Mouse (Mus musculus): ENCODE data around the gene Gm20388. TPM values are rescaled to one million over a fixed set of nuclear protein-coding genes. Genes with fewer than 3 reads are reported as not detected.

Gene Gm20388
- polyA plus RNA-seq, 1 experiment from 2014 or later = 8.3 TPM

GRCm38 (mm10) chr8:120686051-120686450 is 775.4 kb downstream of the Gm20388 start:
- H3K9ac ChIP-seq (ENCODE audit: low read length) = no peak overlapping the region
- H3K4me2 ChIP-seq (ENCODE audit: low read length) = no peak overlapping the region
- no peak for ATAC-seq (replicated peaks; ENCODE audit: low FRiP score, low TSS enrichment, low read depth)
- 82% methylated on average over 13 of the region's 13 CpGs for WGBS
- DNase-seq (ENCODE audit: low spot score) = no peak
- peak overlapping the region; percentile 72; the same call in 1 of the 2 replicates for H3K27ac ChIP-seq (ENCODE audit: low read depth)
- H3K4me1 ChIP-seq (replicated peaks; ENCODE audit: control insufficient read depth, insufficient read depth, low read length) = peaks cover 25% of the 10 kb centered on the region
- no peaks in the 10 kb centered on the region for H3K9me3 ChIP-seq (ENCODE audit: control insufficient read depth, low read length)
- H3K4me3 ChIP-seq (ENCODE audit: low read depth, low read length) = no peak overlapping the region
- H3K36me3 ChIP-seq (ENCODE audit: control insufficient read depth, insufficient read depth, low read length) = no peaks in the 10 kb centered on the region
- no peaks in the 10 kb centered on the region for H3K27me3 ChIP-seq (replicated peaks; ENCODE audit: control insufficient read depth, insufficient read depth, low read length)

DNA sequence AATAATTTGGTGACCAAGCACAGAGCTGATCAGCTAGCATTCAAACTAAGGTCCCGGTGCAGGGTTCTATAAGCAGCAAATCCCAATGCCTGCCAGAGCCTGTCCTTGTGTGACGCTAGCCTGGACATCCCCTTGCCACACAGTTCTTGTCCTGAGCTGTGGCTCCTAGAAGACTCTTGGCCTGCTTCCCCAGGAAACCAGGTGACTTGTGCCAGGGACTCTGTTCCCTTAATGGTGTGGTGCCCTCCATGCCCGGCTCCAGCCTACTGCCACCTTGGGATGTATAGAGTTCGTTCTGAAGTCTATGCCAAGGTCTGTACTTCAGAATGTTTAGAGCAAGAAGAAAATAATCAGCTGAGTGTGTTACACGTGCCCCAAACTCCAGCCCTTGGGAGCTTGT is 775.9 kb downstream of the Gm20388 start:
- 78% methylated on average over 5 of the region's 5 CpGs for WGBS
- Histone ChIP-seq H3K9me3 (ENCODE audit: control insufficient read depth, low read length) (no peaks in the 10 kb centered on the region), H3K36me3 (ENCODE audit: control insufficient read depth, insufficient read depth, low read length) (no peaks in the 10 kb centered on the region), H3K4me1 (replicated peaks; ENCODE audit: control insufficient read depth, insufficient read depth, low read length) (peaks cover 25% of the 10 kb centered on the region), H3K4me2 (ENCODE audit: low read length) (no peak overlapping the region), H3K4me3 (ENCODE audit: low read depth, low read length) (no peak overlapping the region), H3K27me3 (replicated peaks; ENCODE audit: control insufficient read depth, insufficient read depth, low read length) (no peaks in the 10 kb centered on the region), H3K9ac (ENCODE audit: low read length) (no peak overlapping the region), H3K27ac (ENCODE audit: low read depth) (no peak overlapping the region)
- ATAC-seq (replicated peaks; ENCODE audit: low FRiP score, low TSS enrichment, low read depth) (no peak), DNase-seq (ENCODE audit: low spot score) (no peak)

GRCm38 (mm10) chr8:120687786-120688185 is 777.1 kb downstream of the Gm20388 start:
- H3K4me2 ChIP-seq (ENCODE audit: low read length) = no peak overlapping the region
- no peak overlapping the region for H3K9ac ChIP-seq (ENCODE audit: low read length)
- ATAC-seq (replicated peaks; ENCODE audit: low FRiP score, low TSS enrichment, low read depth) (no peak), DNase-seq (ENCODE audit: low spot score) (no peak)
- 56% methylated on average over 8 of the region's 8 CpGs for WGBS
- H3K4me3 ChIP-seq (ENCODE audit: low read depth, low read length) = no peak overlapping the region
- H3K4me1 ChIP-seq (replicated peaks; ENCODE audit: control insufficient read depth, insufficient read depth, low read length) = peaks cover 27% of the 10 kb centered on the region
- H3K9me3 ChIP-seq (ENCODE audit: control insufficient read depth, low read length) = no peaks in the 10 kb centered on the region
- no peak overlapping the region for H3K27ac ChIP-seq (ENCODE audit: low read depth)
- no peaks in the 10 kb centered on the region for H3K36me3 ChIP-seq (ENCODE audit: control insufficient read depth, insufficient read depth, low read length)
- no peaks in the 10 kb centered on the region for H3K27me3 ChIP-seq (replicated peaks; ENCODE audit: control insufficient read depth, insufficient read depth, low read length)

DNA sequence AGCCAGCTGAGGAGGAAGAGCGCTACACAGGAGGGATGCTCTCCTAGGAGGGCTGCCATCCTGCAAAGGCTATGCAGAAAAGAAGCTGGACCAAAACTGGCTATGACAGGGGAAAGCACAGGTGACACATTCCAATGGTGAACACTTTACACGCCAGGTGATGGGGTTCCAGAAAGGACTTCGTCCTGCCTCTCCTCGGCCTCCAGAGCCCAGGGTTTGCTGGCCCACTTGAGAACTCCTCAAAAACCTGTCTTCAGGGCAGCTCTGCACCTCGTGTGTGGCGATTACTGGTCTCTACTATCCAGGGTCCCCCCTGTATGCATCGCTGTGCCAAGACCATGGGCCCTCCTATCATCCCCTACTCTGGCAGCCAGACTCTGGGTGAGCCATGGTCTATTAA is 777.9 kb downstream of the Gm20388 start:
- ATAC-seq (replicated peaks; ENCODE audit: low FRiP score, low TSS enrichment, low read depth) (no peak), DNase-seq (ENCODE audit: low spot score) (no peak)
- H3K36me3 ChIP-seq (ENCODE audit: control insufficient read depth, insufficient read depth, low read length) = no peaks in the 10 kb centered on the region
- no peaks in the 10 kb centered on the region for H3K9me3 ChIP-seq (ENCODE audit: control insufficient read depth, low read length)
- H3K4me3 ChIP-seq (ENCODE audit: low read depth, low read length) = no peak overlapping the region
- WGBS = 84% methylated on average over 7 of the region's 7 CpGs
- peaks cover 29% of the 10 kb centered on the region for H3K4me1 ChIP-seq (replicated peaks; ENCODE audit: control insufficient read depth, insufficient read depth, low read length)
- H3K4me2 ChIP-seq (ENCODE audit: low read length) = no peak overlapping the region
- H3K27me3 ChIP-seq (replicated peaks; ENCODE audit: control insufficient read depth, insufficient read depth, low read length) = no peaks in the 10 kb centered on the region
- no peak overlapping the region for H3K9ac ChIP-seq (ENCODE audit: low read length)
- H3K27ac ChIP-seq (ENCODE audit: low read depth) = no peak overlapping the region

DNA sequence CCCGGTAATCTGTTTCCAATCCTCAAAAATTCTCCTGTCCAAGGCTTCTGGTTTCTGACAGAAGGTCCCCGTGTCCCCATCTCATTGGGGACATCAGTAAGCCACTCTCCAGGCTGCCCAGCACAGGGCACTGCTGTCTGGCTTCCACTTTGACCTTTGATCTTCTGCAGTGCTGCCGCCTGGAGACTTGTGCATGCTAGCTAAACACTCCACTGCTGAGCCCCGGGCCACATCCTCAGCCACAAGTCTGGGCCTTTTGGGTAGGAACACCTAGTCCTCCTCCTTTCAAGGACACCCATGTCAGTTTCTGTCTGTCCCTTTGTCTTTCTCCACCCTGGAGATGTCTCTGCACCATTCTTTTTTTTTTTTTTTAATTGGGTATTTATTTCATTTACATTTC is 782.3 kb downstream of the Gm20388 start:
- Histone ChIP-seq H3K4me3 (ENCODE audit: low read depth, low read length) (no peak overlapping the region), H3K4me2 (ENCODE audit: low read length) (no peak overlapping the region), H3K4me1 (replicated peaks; ENCODE audit: control insufficient read depth, insufficient read depth, low read length) (peaks cover 43% of the 10 kb centered on the region), H3K27me3 (replicated peaks; ENCODE audit: control insufficient read depth, insufficient read depth, low read length) (no peaks in the 10 kb centered on the region), H3K36me3 (ENCODE audit: control insufficient read depth, insufficient read depth, low read length) (no peaks in the 10 kb centered on the region), H3K9ac (ENCODE audit: low read length) (no peak overlapping the region), H3K9me3 (ENCODE audit: control insufficient read depth, low read length) (no peaks in the 10 kb centered on the region), H3K27ac (ENCODE audit: low read depth) (no peak overlapping the region)
- ATAC-seq (replicated peaks; ENCODE audit: low FRiP score, low TSS enrichment, low read depth) (no peak), DNase-seq (ENCODE audit: low spot score) (no peak)
- WGBS = 47% methylated on average over 4 of the region's 4 CpGs

DNA sequence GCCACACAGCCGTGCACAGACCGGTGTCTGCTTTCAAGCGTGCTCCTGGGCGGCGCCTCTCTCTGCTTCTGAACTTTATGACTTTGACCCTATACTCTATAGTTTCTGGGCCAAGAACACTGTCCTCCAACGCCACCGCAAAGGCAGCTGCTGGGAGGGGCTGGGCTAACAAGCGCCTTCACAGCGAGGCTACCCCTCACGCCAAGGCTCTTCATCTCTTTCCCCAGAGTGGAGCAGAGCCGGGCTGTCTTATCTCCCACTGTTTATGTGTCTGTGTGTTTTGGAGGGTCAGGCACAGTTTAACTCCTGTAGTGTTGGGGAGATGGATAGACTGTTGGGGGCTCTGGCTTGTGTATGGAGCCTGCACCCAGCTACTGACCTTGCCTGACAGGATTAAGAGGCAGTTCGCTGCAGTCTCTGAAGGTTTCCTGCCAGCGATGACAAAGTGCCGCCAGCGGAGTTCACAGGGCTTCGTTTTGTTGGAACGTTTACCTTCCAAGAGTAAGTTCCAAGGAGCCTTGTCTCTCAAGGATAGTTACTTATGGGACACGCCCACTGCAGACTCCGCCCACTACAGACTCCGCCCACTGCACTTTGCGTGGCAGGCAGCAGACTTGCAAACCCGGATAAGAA is 783.3 kb downstream of the Gm20388 start:
- 9% methylated on average over 22 of the region's 22 CpGs for WGBS
- Histone ChIP-seq H3K4me3 (ENCODE audit: low read depth, low read length) (no peak overlapping the region), H3K27me3 (replicated peaks; ENCODE audit: control insufficient read depth, insufficient read depth, low read length) (no peaks in the 10 kb centered on the region), H3K27ac (ENCODE audit: low read depth) (peak overlapping the region; percentile 73), H3K9me3 (ENCODE audit: control insufficient read depth, low read length) (no peaks in the 10 kb centered on the region), H3K4me2 (ENCODE audit: low read length) (peak overlapping the region; percentile 30), H3K36me3 (ENCODE audit: control insufficient read depth, insufficient read depth, low read length) (no peaks in the 10 kb centered on the region), H3K4me1 (replicated peaks; ENCODE audit: control insufficient read depth, insufficient read depth, low read length) (peaks cover 51% of the 10 kb centered on the region), H3K9ac (ENCODE audit: low read length) (no peak overlapping the region)
- ATAC-seq (replicated peaks; ENCODE audit: low FRiP score, low TSS enrichment, low read depth) (peak; percentile 88), DNase-seq (ENCODE audit: low spot score) (peak; percentile 90)

- H3K9ac ChIP-seq (ENCODE audit: low read length) = no peak overlapping the region
- peak overlapping the region; percentile 9; the same call in 1 of the 2 replicates for H3K4me2 ChIP-seq (ENCODE audit: low read length)
- no peak overlapping the region for H3K4me3 ChIP-seq (ENCODE audit: low read depth, low read length)
- H3K27ac ChIP-seq (ENCODE audit: low read depth) = peak overlapping the region; percentile 83
- ATAC-seq (replicated peaks; ENCODE audit: low FRiP score, low TSS enrichment, low read depth) (no peak), DNase-seq (ENCODE audit: low spot score) (peak; percentile 74)
- H3K27me3 ChIP-seq (replicated peaks; ENCODE audit: control insufficient read depth, insufficient read depth, low read length) = no peaks in the 10 kb centered on the region
- 27% methylated on average over 13 of the region's 13 CpGs for WGBS
- H3K36me3 ChIP-seq (ENCODE audit: control insufficient read depth, insufficient read depth, low read length) = no peaks in the 10 kb centered on the region
- H3K9me3 ChIP-seq (ENCODE audit: control insufficient read depth, low read length) = no peaks in the 10 kb centered on the region
- peaks cover 51% of the 10 kb centered on the region for H3K4me1 ChIP-seq (replicated peaks; ENCODE audit: control insufficient read depth, insufficient read depth, low read length)
Measured at GRCm38 (mm10) chr8:120696401-120697153, 785.9 kb downstream of the Gm20388 start.

DNA sequence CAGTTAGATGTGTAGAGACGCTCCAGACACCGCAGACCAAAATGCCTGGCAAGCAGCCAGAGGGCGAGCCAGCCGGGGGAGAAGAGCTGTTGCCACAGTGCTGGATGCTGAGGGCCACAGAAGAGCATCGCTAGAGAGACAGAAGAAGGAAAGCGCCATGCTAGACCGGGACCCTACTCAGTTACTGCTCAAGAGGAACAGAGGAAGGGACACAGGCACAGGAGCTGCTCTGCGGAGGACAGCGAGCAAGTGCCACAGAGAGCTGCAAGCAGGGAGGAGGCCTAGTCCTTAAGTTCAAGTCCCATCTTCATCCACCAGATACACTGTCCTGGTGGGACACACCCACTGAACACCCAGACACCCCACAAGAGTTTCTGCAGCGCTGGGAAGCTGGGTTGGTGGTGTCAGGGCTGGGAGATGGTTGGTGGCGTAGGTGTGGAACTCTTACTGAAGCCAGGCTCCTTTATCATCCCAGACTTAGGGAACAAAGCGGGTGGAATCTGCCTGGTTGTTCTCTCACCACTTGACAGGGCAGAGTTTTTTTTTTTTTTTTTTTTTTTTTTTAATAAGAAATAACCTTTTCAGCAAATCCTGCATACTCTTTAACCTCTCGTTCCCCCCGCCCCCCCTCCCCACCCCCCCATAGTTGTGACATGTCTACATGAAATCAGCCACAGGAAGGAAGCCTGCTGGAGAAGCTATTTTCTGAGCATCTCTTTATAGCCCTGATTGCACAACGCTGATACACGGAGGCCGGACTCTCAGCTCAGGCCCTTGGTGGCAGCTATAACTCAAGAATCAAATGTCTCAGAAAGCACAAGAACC is 786.7 kb downstream of the Gm20388 start:
- no peak overlapping the region for H3K9ac ChIP-seq (ENCODE audit: low read length)
- no peaks in the 10 kb centered on the region for H3K27me3 ChIP-seq (replicated peaks; ENCODE audit: control insufficient read depth, insufficient read depth, low read length)
- 41% methylated on average over 17 of the region's 17 CpGs for WGBS
- H3K27ac ChIP-seq (ENCODE audit: low read depth) = peak overlapping the region; percentile 83
- ATAC-seq (replicated peaks; ENCODE audit: low FRiP score, low TSS enrichment, low read depth) = no peak
- H3K9me3 ChIP-seq (ENCODE audit: control insufficient read depth, low read length) = no peaks in the 10 kb centered on the region
- no peak overlapping the region; the same call in 1 of the 2 replicates for H3K4me2 ChIP-seq (ENCODE audit: low read length)
- H3K4me3 ChIP-seq (ENCODE audit: low read depth, low read length) = no peak overlapping the region
- DNase-seq (ENCODE audit: low spot score) = peak; percentile 76
- no peaks in the 10 kb centered on the region for H3K36me3 ChIP-seq (ENCODE audit: control insufficient read depth, insufficient read depth, low read length)
- peaks cover 51% of the 10 kb centered on the region for H3K4me1 ChIP-seq (replicated peaks; ENCODE audit: control insufficient read depth, insufficient read depth, low read length)
